In the genomic region with DNA sequence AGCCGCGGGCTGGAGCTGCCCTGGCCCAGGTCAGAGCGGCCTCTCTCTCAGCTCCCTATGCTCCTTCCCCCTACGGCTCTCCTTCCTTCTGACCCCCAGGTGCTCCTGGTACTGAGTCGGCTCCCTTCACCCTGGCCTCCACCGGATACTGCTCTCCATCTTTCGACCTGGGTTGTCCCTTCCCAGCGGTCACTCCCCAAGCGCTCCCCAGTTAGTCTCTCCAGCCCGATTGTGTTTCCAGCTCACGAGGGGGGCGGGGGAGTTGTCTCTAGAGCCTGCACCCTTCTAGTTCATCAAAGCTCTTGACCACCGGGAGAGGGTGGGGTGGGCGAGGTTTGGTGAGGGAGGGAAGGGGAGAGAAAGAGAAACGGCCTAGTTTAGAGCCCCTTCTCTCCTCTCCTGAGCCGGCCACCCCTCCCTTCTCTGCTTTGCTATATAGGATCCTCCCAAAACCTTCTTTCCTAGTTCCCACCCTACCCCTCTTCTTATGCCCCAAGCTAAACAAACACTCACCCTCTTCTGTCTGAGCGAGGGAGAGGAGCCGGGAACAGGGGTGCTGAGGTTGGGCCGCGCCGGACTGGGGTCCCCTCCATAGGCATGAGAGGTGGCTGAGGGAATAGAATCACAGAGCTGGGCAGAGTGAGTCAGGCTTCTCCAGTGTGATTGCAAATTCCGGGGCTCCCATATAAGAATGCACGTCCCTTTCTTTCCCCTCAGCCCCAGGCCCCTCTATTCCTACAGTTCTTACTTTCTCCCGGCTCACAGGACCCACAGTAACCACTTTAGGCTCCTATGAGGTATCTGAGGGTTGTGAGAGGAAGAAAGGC, we compare ENCODE assay signal across 9 mouse cellular contexts. TPM values are rescaled to one million over a fixed set of nuclear protein-coding genes. Genes with fewer than 3 reads are reported as not detected.
DNase-seq lines count a peak whose midpoint lies in the region; ATAC-seq and TF ChIP-seq lines count a peak whose summit lies in the region.
"Had no signal": no experiment of that assay in that cellular context is flagged by ENCODE, and none has a peak within 500 bp of the region (broad histone marks: within the 10 kb centered on the region; RNA-seq: fewer than 3 reads in every experiment).

No protein-coding gene starts in this region.

- H3K4me1 ChIP-seq in lung, adult 2 months (ENCODE audit: control insufficient read depth, insufficient read depth, low read length), result 0 out of 2 replicates have a peak, but pooled peaks cover 2% of the 10 kb centered on the region
- H3K4me1 ChIP-seq in forebrain, embryonic 10.5 days, result peaks cover 30% of the 10 kb centered on the region
- H3K4me1 ChIP-seq in limb, embryonic 14.5 days (ENCODE audit: control insufficient read depth, insufficient read depth, low read length), result peaks cover 13% of the 10 kb centered on the region
- H3K4me1 ChIP-seq in stomach, embryonic 14.5 days (ENCODE audit: control insufficient read depth, insufficient read depth, low read length), result peaks cover 10% of the 10 kb centered on the region

- H3K27me3 ChIP-seq in forebrain, embryonic 10.5 days (ENCODE audit: poor library complexity, severe bottlenecking), result peaks cover 49% of the 10 kb centered on the region
- H3K27me3 ChIP-seq in limb, embryonic 14.5 days (ENCODE audit: control insufficient read depth, insufficient read depth, low read length), result 0 out of 2 replicates have a peak, but pooled peaks cover 3% of the 10 kb centered on the region
- no peaks in the 10 kb centered on the region for H3K27me3 ChIP-seq in stomach, embryonic 14.5 days (ENCODE audit: control insufficient read depth, insufficient read depth, low read length)

- peak overlapping the region; percentile 87 for H3K27ac ChIP-seq in forebrain, embryonic 10.5 days
- H3K27ac ChIP-seq in limb, embryonic 14.5 days (replicated peaks; ENCODE audit: low read depth, low read length), result 0 out of 2 replicates have a peak overlapping the region, but pooled peaks have one; percentile 33
- H3K27ac ChIP-seq in stomach, embryonic 14.5 days (ENCODE audit: low read length), result peak overlapping the region; percentile 53; the same call in 1 of the 2 replicates

- H3K36me3 ChIP-seq in forebrain, embryonic 10.5 days (replicated peaks), result peaks cover 7% of the 10 kb centered on the region
- H3K36me3 ChIP-seq in limb, embryonic 14.5 days (ENCODE audit: control insufficient read depth, insufficient read depth, low read length), result peaks cover 5% of the 10 kb centered on the region; the same call in 1 of the 2 replicates
- H3K36me3 ChIP-seq in stomach, embryonic 14.5 days (ENCODE audit: control insufficient read depth, insufficient read depth, low read length), result no peaks in the 10 kb centered on the region

- TF ChIP-seq CTCF in lung, adult 2 months (IDR thresholded peaks at IDR 0.05; ENCODE audit: insufficient read depth, low read length), result no peak

- peak; percentile 70 for ATAC-seq in limb, embryonic 14.5 days (ENCODE audit: low FRiP score, low read depth)
- peak; percentile 77 for ATAC-seq in stomach, embryonic 14.5 days (ENCODE audit: insufficient number of reproducible peaks, insufficient read depth, low FRiP score, low read depth)

- H3K9ac ChIP-seq in limb, embryonic 14.5 days (ENCODE audit: low read depth, low read length, severe bottlenecking), result peak overlapping the region; percentile 70
- peak overlapping the region; percentile 55 for H3K9ac ChIP-seq in stomach, embryonic 14.5 days (replicated peaks; ENCODE audit: low read depth, low read length)

- no peak for TF ChIP-seq POLR2A in lung, adult 2 months (IDR thresholded peaks at IDR 0.05; ENCODE audit: borderline replicate concordance, extremely low read depth, low read depth, low read length)
- no peak for TF ChIP-seq POLR2A in limb, embryonic 14.5 days (IDR thresholded peaks at IDR 0.05; ENCODE audit: borderline replicate concordance, extremely low read depth, insufficient read depth, insufficient read length)

- H3K9me3 ChIP-seq in forebrain, embryonic 10.5 days, result no peaks in the 10 kb centered on the region
- no peaks in the 10 kb centered on the region for H3K9me3 ChIP-seq in limb, embryonic 14.5 days (ENCODE audit: control insufficient read depth, low read length)
- no peaks in the 10 kb centered on the region for H3K9me3 ChIP-seq in stomach, embryonic 14.5 days (ENCODE audit: control insufficient read depth, low read depth, low read length)

- 10% methylated on average over 24 of the region's 24 CpGs for WGBS in lung, adult 2 months
- 2% methylated on average over 24 of the region's 24 CpGs for WGBS in forebrain, embryonic 10.5 days
- 2% methylated on average over 19 of the region's 24 CpGs for whole genome bisulfite sequencing in limb, embryonic 14.5 days
- WGBS in stomach, embryonic 14.5 days, result 1% methylated on average over 24 of the region's 24 CpGs

- peak overlapping the region; percentile 36 for H3K4me3 ChIP-seq in lung, adult 2 months (replicated peaks; ENCODE audit: extremely low read depth, low read depth, low read length)
- H3K4me3 ChIP-seq in forebrain, embryonic 10.5 days, result peak overlapping the region; percentile 84
- peak overlapping the region; percentile 67 for H3K4me3 ChIP-seq in limb, embryonic 14.5 days (replicated peaks; ENCODE audit: low read length)
- H3K4me3 ChIP-seq in stomach, embryonic 14.5 days (ENCODE audit: low read depth, low read length), result peak overlapping the region; percentile 63

- peak overlapping the region; percentile 86 for H3K4me2 ChIP-seq in limb, embryonic 14.5 days (replicated peaks; ENCODE audit: low read depth, low read length, severe bottlenecking)
- peak overlapping the region; percentile 89 for H3K4me2 ChIP-seq in stomach, embryonic 14.5 days (replicated peaks; ENCODE audit: low read depth, low read length)

- peak; percentile 29 for DNase-seq in adrenal gland, postnatal 14 days
- DNase-seq in adrenal gland, adult (ENCODE audit: inconsistent age in 2 of 2, low spot score in 1 of 2), result no peak
- DNase-seq in lung, adult 2 months, result no peak
- no peak for DNase-seq in lung, postnatal 36 days
- peak; percentile 17 for DNase-seq in forebrain, embryonic 10.5 days (ENCODE audit: extremely low spot score, low spot score)
- no peak for DNase-seq in limb, embryonic 14.5 days (ENCODE audit: low spot score)
- no peak for DNase-seq in ovary, postnatal 10 days (ENCODE audit: low spot score)

RNA-seq across cellular contexts. Expression of gene Ccdc136, which starts 0.8 kb away (rescaled TPM):
- 4.9 and 6.3 TPM in 2 replicates for total RNA-seq in adrenal gland, postnatal 14 days (2021)
- 2.5 and 3.2 TPM in 2 replicates for polyA plus RNA-seq in lung, adult 2 months (2012; rRNA removed)
- polyA plus RNA-seq in forebrain, embryonic 10.5 days (2016; fragmentation: Nextera tagmentation; extraction: Ambion mirVana), result 21.2 and 21.6 TPM in 2 replicates
- 25.3 and 26.0 TPM in 2 replicates for polyA plus RNA-seq in limb, embryonic 14.5 days (2012; rRNA removed)
- polyA plus RNA-seq in limb, embryonic 14.5 days (2014; fragmentation: Nextera tagmentation; extraction: Ambion mirVana), result 26.2 and 26.8 TPM in 2 replicates
- polyA plus RNA-seq in stomach, embryonic 14.5 days (2014; fragmentation: Nextera tagmentation; extraction: Ambion mirVana), result 22.0 and 29.5 TPM in 2 replicates

RNA-seq across cellular contexts. Expression of gene Opn1sw, which starts 8.7 kb away (rescaled TPM):
- total RNA-seq in adrenal gland, postnatal 14 days (2021), result not detected in 2 replicates
- polyA plus RNA-seq in lung, adult 2 months (2012; rRNA removed), result 0.11 and 0.21 TPM in 2 replicates
- 0.24 and 0.28 TPM in 2 replicates for polyA plus RNA-seq in forebrain, embryonic 10.5 days (2016; fragmentation: Nextera tagmentation; extraction: Ambion mirVana)
- polyA plus RNA-seq in limb, embryonic 14.5 days (2012; rRNA removed), result 1.3 and 2.1 TPM in 2 replicates
- 2.0 and 2.3 TPM in 2 replicates for polyA plus RNA-seq in limb, embryonic 14.5 days (2014; fragmentation: Nextera tagmentation; extraction: Ambion mirVana)
- 1.3 and 1.5 TPM in 2 replicates for polyA plus RNA-seq in stomach, embryonic 14.5 days (2014; fragmentation: Nextera tagmentation; extraction: Ambion mirVana)
- total RNA-seq: hematopoietic stem cell, adult 5-6 weeks had no signal

RNA-seq across cellular contexts. Expression of gene Flnc, which starts 36.1 kb away (rescaled TPM):
- 4.2 and 5.3 TPM in 2 replicates for total RNA-seq in adrenal gland, postnatal 14 days (2021)
- 4.9 and 11.2 TPM in 2 replicates for polyA plus RNA-seq in lung, adult 2 months (2012; rRNA removed)
- 2.1 and 2.6 TPM in 2 replicates for polyA plus RNA-seq in forebrain, embryonic 10.5 days (2016; fragmentation: Nextera tagmentation; extraction: Ambion mirVana)
- 38.1 and 43.9 TPM in 2 replicates for polyA plus RNA-seq in limb, embryonic 14.5 days (2012; rRNA removed)
- polyA plus RNA-seq in limb, embryonic 14.5 days (2014; fragmentation: Nextera tagmentation; extraction: Ambion mirVana), result 25.1 and 27.0 TPM in 2 replicates
- 17.9 and 19.8 TPM in 2 replicates for polyA plus RNA-seq in stomach, embryonic 14.5 days (2014; fragmentation: Nextera tagmentation; extraction: Ambion mirVana)
- total RNA-seq: hematopoietic stem cell, adult 5-6 weeks had no signal

RNA-seq across cellular contexts. Expression of gene Calu, which starts 49.1 kb away (rescaled TPM):
- 165 and 171 TPM in 2 replicates for total RNA-seq in adrenal gland, postnatal 14 days (2021)
- 44.0 and 76.1 TPM in 2 replicates for polyA plus RNA-seq in lung, adult 2 months (2012; rRNA removed)
- polyA plus RNA-seq in forebrain, embryonic 10.5 days (2016; fragmentation: Nextera tagmentation; extraction: Ambion mirVana), result 225 and 238 TPM in 2 replicates
- polyA plus RNA-seq in limb, embryonic 14.5 days (2012; rRNA removed), result 354 and 382 TPM in 2 replicates
- 536 and 540 TPM in 2 replicates for polyA plus RNA-seq in limb, embryonic 14.5 days (2014; fragmentation: Nextera tagmentation; extraction: Ambion mirVana)
- 384 and 413 TPM in 2 replicates for polyA plus RNA-seq in stomach, embryonic 14.5 days (2014; fragmentation: Nextera tagmentation; extraction: Ambion mirVana)

Comparison
In these comparisons a context has a peak if more than half of its experiments do, and no peak if none do; other contexts are left out.
1. DNase-seq: peak in adrenal gland, postnatal 14 days (single experiment) and forebrain, embryonic 10.5 days (single experiment); none in adrenal gland, adult (0 of 2), lung, adult 2 months (single experiment), lung, postnatal 36 days (single experiment), limb, embryonic 14.5 days (single experiment) and ovary, postnatal 10 days (single experiment).
2. H3K27ac ChIP-seq: peak in every context shown above with its lines; median percentile 87 in forebrain, embryonic 10.5 days; 53 in stomach, embryonic 14.5 days; 33 in limb, embryonic 14.5 days.
3. Peak in every context shown above with its lines, with median percentiles within 50 percentile points of each other: H3K4me3 ChIP-seq.